Mouse (Mus musculus): ENCODE measurements around the gene Hnf4a. TPM values are rescaled to one million over a fixed set of nuclear protein-coding genes. Genes with fewer than 3 reads are reported as not detected.

The Hnf4a gene
- polyA plus RNA-seq, 1 experiment from 2014 or later = not detected

GRCm38 (mm10) chr2:163586384-163587261, 80.0 kb downstream of the Hnf4a start:
- H3K27me3 ChIP-seq = no peaks in the 10 kb centered on the region
- H3K4me2 ChIP-seq (replicated peaks) = no peak overlapping the region
- 51% methylated on average over 19 of the region's 19 CpGs for WGBS
- H3K4me3 ChIP-seq (replicated peaks) = no peak overlapping the region
- H3K27ac ChIP-seq = no peak overlapping the region
- no peak overlapping the region for H3K9ac ChIP-seq (replicated peaks)
- H3K9me3 ChIP-seq = no peaks in the 10 kb centered on the region
- no peak for ATAC-seq
- peaks cover 5% of the 10 kb centered on the region; the same call in 1 of the 2 replicates for H3K4me1 ChIP-seq (replicated peaks)
- H3K36me3 ChIP-seq = no peaks in the 10 kb centered on the region

GRCm38 (mm10) chr2:163587506-163587905, 80.9 kb downstream of the Hnf4a start:
- H3K36me3 ChIP-seq = no peaks in the 10 kb centered on the region
- peaks cover 5% of the 10 kb centered on the region; the same call in 1 of the 2 replicates for H3K4me1 ChIP-seq (replicated peaks)
- H3K9me3 ChIP-seq = no peaks in the 10 kb centered on the region
- H3K27me3 ChIP-seq = no peaks in the 10 kb centered on the region
- no peak overlapping the region for H3K4me2 ChIP-seq (replicated peaks)
- H3K4me3 ChIP-seq (replicated peaks) = no peak overlapping the region
- no peak overlapping the region for H3K27ac ChIP-seq
- WGBS = 78% methylated on average over 5 of the region's 5 CpGs
- no peak overlapping the region for H3K9ac ChIP-seq (replicated peaks)
- no peak for ATAC-seq

GRCm38 (mm10) chr2:163590211-163590610, 83.6 kb downstream of the Hnf4a start:
- Histone ChIP-seq H3K4me2 (replicated peaks) (no peak overlapping the region), H3K27ac (no peak overlapping the region), H3K4me1 (replicated peaks) (peaks cover 5% of the 10 kb centered on the region; the same call in 1 of the 2 replicates), H3K27me3 (no peaks in the 10 kb centered on the region), H3K36me3 (no peaks in the 10 kb centered on the region), H3K9ac (replicated peaks) (no peak overlapping the region), H3K9me3 (no peaks in the 10 kb centered on the region), H3K4me3 (replicated peaks) (no peak overlapping the region)
- no peak for ATAC-seq
- 76% methylated on average over 12 of the region's 12 CpGs for WGBS

GRCm38 (mm10) chr2:163590996-163591395, 84.4 kb downstream of the Hnf4a start:
- Histone ChIP-seq H3K4me1 (replicated peaks) (peaks cover 5% of the 10 kb centered on the region; the same call in 1 of the 2 replicates), H3K9me3 (no peaks in the 10 kb centered on the region), H3K4me3 (replicated peaks) (no peak overlapping the region), H3K4me2 (replicated peaks) (no peak overlapping the region), H3K27me3 (no peaks in the 10 kb centered on the region), H3K36me3 (no peaks in the 10 kb centered on the region), H3K9ac (replicated peaks) (no peak overlapping the region), H3K27ac (no peak overlapping the region)
- no peak for ATAC-seq
- WGBS = 82% methylated on average over 5 of the region's 5 CpGs

GRCm38 (mm10) chr2:163592084-163592483, 85.5 kb downstream of the Hnf4a start:
- no peaks in the 10 kb centered on the region for H3K36me3 ChIP-seq
- no peak overlapping the region for H3K4me2 ChIP-seq (replicated peaks)
- H3K27ac ChIP-seq = no peak overlapping the region
- 81% methylated on average over 1 of the region's 1 CpGs for WGBS
- no peaks in the 10 kb centered on the region for H3K27me3 ChIP-seq
- H3K4me3 ChIP-seq (replicated peaks) = no peak overlapping the region
- H3K9ac ChIP-seq (replicated peaks) = no peak overlapping the region
- no peaks in the 10 kb centered on the region for H3K4me1 ChIP-seq (replicated peaks)
- ATAC-seq = no peak
- H3K9me3 ChIP-seq = no peaks in the 10 kb centered on the region

- no peaks in the 10 kb centered on the region for H3K9me3 ChIP-seq
- no peak overlapping the region for H3K9ac ChIP-seq (replicated peaks)
- no peak overlapping the region for H3K4me2 ChIP-seq (replicated peaks)
- WGBS = 89% methylated on average over 10 of the region's 10 CpGs
- H3K4me3 ChIP-seq (replicated peaks) = no peak overlapping the region
- no peaks in the 10 kb centered on the region for H3K27me3 ChIP-seq
- no peak overlapping the region for H3K27ac ChIP-seq
- no peaks in the 10 kb centered on the region for H3K36me3 ChIP-seq
- H3K4me1 ChIP-seq (replicated peaks) = no peaks in the 10 kb centered on the region
- ATAC-seq = no peak
Measured at GRCm38 (mm10) chr2:163593636-163594282, 87.2 kb downstream of the Hnf4a start.

GRCm38 (mm10) chr2:163595119-163595518, 88.5 kb downstream of the Hnf4a start:
- no peak overlapping the region for H3K27ac ChIP-seq
- no peak overlapping the region for H3K9ac ChIP-seq (replicated peaks)
- H3K9me3 ChIP-seq = no peaks in the 10 kb centered on the region
- WGBS = 20% methylated on average over 2 of the region's 2 CpGs
- H3K4me1 ChIP-seq (replicated peaks) = no peaks in the 10 kb centered on the region
- ATAC-seq = no peak
- H3K36me3 ChIP-seq = no peaks in the 10 kb centered on the region
- no peak overlapping the region for H3K4me3 ChIP-seq (replicated peaks)
- no peaks in the 10 kb centered on the region for H3K27me3 ChIP-seq
- H3K4me2 ChIP-seq (replicated peaks) = no peak overlapping the region

GRCm38 (mm10) chr2:163596057-163596872, 89.7 kb downstream of the Hnf4a start:
- Histone ChIP-seq H3K27me3 (no peaks in the 10 kb centered on the region), H3K36me3 (no peaks in the 10 kb centered on the region), H3K4me3 (replicated peaks) (no peak overlapping the region), H3K9me3 (no peaks in the 10 kb centered on the region), H3K27ac (no peak overlapping the region; the same call in 1 of the 2 replicates), H3K9ac (replicated peaks) (no peak overlapping the region), H3K4me2 (replicated peaks) (no peak overlapping the region), H3K4me1 (replicated peaks) (no peaks in the 10 kb centered on the region)
- 85% methylated on average over 13 of the region's 13 CpGs for WGBS
- ATAC-seq = no peak

- WGBS = 65% methylated on average over 3 of the region's 3 CpGs
- Histone ChIP-seq H3K4me1 (replicated peaks) (peaks cover 4% of the 10 kb centered on the region), H3K9ac (replicated peaks) (no peak overlapping the region), H3K27me3 (no peaks in the 10 kb centered on the region), H3K27ac (no peak overlapping the region; the same call in 1 of the 2 replicates), H3K36me3 (no peaks in the 10 kb centered on the region), H3K4me3 (replicated peaks) (no peak overlapping the region), H3K9me3 (no peaks in the 10 kb centered on the region), H3K4me2 (replicated peaks) (no peak overlapping the region)
- ATAC-seq = no peak
Measured at GRCm38 (mm10) chr2:163596873-163597155, 90.2 kb downstream of the Hnf4a start.

- ATAC-seq = no peak
- H3K4me2 ChIP-seq (replicated peaks) = no peak overlapping the region
- H3K36me3 ChIP-seq = no peaks in the 10 kb centered on the region
- 57% methylated on average over 4 of the region's 4 CpGs for WGBS
- no peaks in the 10 kb centered on the region for H3K27me3 ChIP-seq
- no peak overlapping the region for H3K4me3 ChIP-seq (replicated peaks)
- no peak overlapping the region for H3K27ac ChIP-seq
- peaks cover 5% of the 10 kb centered on the region for H3K4me1 ChIP-seq (replicated peaks)
- no peaks in the 10 kb centered on the region for H3K9me3 ChIP-seq
- H3K9ac ChIP-seq (replicated peaks) = no peak overlapping the region
Measured at GRCm38 (mm10) chr2:163597661-163598060, 91.1 kb downstream of the Hnf4a start.

- no peak for ATAC-seq
- no peak overlapping the region for H3K9ac ChIP-seq (replicated peaks)
- WGBS = 3% methylated on average over 1 of the region's 1 CpGs
Measured at GRCm38 (mm10) chr2:163599226-163599625, 92.6 kb downstream of the Hnf4a start.

GRCm38 (mm10) chr2:163601066-163601465, 94.5 kb downstream of the Hnf4a start:
- H3K27ac ChIP-seq = no peak overlapping the region
- H3K9ac ChIP-seq (replicated peaks) = no peak overlapping the region
- 93% methylated on average over 7 of the region's 7 CpGs for whole genome bisulfite sequencing
- H3K9me3 ChIP-seq = no peaks in the 10 kb centered on the region
- H3K27me3 ChIP-seq = no peaks in the 10 kb centered on the region
- no peak overlapping the region for H3K4me3 ChIP-seq (replicated peaks)
- no peak for ATAC-seq
- no peaks in the 10 kb centered on the region for H3K36me3 ChIP-seq
- H3K4me1 ChIP-seq (replicated peaks) = peaks cover 18% of the 10 kb centered on the region
- no peak overlapping the region for H3K4me2 ChIP-seq (replicated peaks)

More at GRCm38 (mm10) chr2:163599226-163599625, 92.6 kb downstream of the Hnf4a start:
- no peaks in the 10 kb centered on the region for H3K36me3 ChIP-seq
- no peak overlapping the region for H3K4me2 ChIP-seq (replicated peaks)
- no peaks in the 10 kb centered on the region for H3K9me3 ChIP-seq
- H3K27ac ChIP-seq = no peak overlapping the region
- no peak overlapping the region for H3K4me3 ChIP-seq (replicated peaks)
- no peaks in the 10 kb centered on the region for H3K27me3 ChIP-seq
- peaks cover 18% of the 10 kb centered on the region for H3K4me1 ChIP-seq (replicated peaks)
